Comparison of ENCODE assay signal across 8 mouse cellular contexts in genomic region chr4:98395690-98396437, GRCm38 (mm10). TPM values are rescaled to one million over a fixed set of nuclear protein-coding genes. Genes with fewer than 3 reads are reported as not detected.
DNase-seq lines count a peak whose midpoint lies in the region; ATAC-seq lines count a peak whose summit lies in the region.

Gene Patj, plus strand, starts transcription at chr4:98395785.

- H3K36me3 ChIP-seq in hindbrain, embryonic 14.5 days (replicated peaks; ENCODE audit: control insufficient read depth, insufficient read depth) = no peaks in the 10 kb centered on the region

- peak within 1 kb of the TSS; percentile 86 for H3K27ac ChIP-seq in hindbrain, embryonic 14.5 days

- H3K9me3 ChIP-seq in hindbrain, embryonic 14.5 days (ENCODE audit: control insufficient read depth, low read length) = no peaks in the 10 kb centered on the region

- 1% methylated on average over 73 of the region's 73 CpGs for WGBS in hindbrain, embryonic 14.5 days

- peak within 1 kb of the TSS; percentile 93 for H3K4me2 ChIP-seq in hindbrain, embryonic 14.5 days (replicated peaks)

- peak within 1 kb of the TSS; percentile 98 for H3K9ac ChIP-seq in hindbrain, embryonic 14.5 days

- H3K4me3 ChIP-seq in hindbrain, embryonic 14.5 days (replicated peaks; ENCODE audit: low read length) = peak within 1 kb of the TSS; percentile 91

- peak; percentile 87 for DNase-seq in NIH3T3 (ENCODE audit: low read depth)
- peak; percentile 68 to 81 for DNase-seq in cerebellum, postnatal 14 days
- peak; percentile 19 for DNase-seq in gastrocnemius, adult 18-20 months (ENCODE audit: low spot score)
- peak; percentile 69 for DNase-seq in hindbrain, embryonic 14.5 days (ENCODE audit: low spot score)
- DNase-seq in layer of hippocampus, postnatal 25 days (ENCODE audit: extremely low spot score in 1 of 2, low spot score in 1 of 2) = peak; percentile 41 to 68
- DNase-seq in lung, postnatal 10 days = peak; percentile 72
- DNase-seq in retina, adult 2 months (ENCODE audit: low read depth, low spot score) = peak; percentile 50
- DNase-seq in thymus, postnatal 25 days = peak; percentile 56

- peaks cover 7% of the 10 kb centered on the region; the same call in 1 of the 2 replicates for H3K4me1 ChIP-seq in hindbrain, embryonic 14.5 days (replicated peaks; ENCODE audit: control insufficient read depth, insufficient read depth, low read length)

- no peaks in the 10 kb centered on the region for H3K27me3 ChIP-seq in hindbrain, embryonic 14.5 days (ENCODE audit: control insufficient read depth, insufficient read depth, low read length)

- peak; percentile 89 for ATAC-seq in hindbrain, embryonic 14.5 days (ENCODE audit: low FRiP score)

RNA-seq across cellular contexts. Expression of gene Patj, which starts in this region (rescaled TPM):
- total RNA-seq in gastrocnemius, adult 18-20 months (2021) = 1 to 10 TPM; 2.7 to 3.7 TPM
- 8.0 and 9.1 TPM in 2 replicates for polyA plus RNA-seq in hindbrain, embryonic 14.5 days (2014; fragmentation: Nextera tagmentation; extraction: Ambion mirVana)
- 10 to 100 TPM in 1 of 2 experiments, 1 to 10 TPM in 1; 5.9 to 10.2 TPM for total RNA-seq in layer of hippocampus, postnatal 25 days (2021)

Comparison
In these comparisons a context has a peak if more than half of its experiments do, and no peak if none do; other contexts are left out.
1. Peak in every context shown above with its lines: DNase-seq, ATAC-seq, H3K4me3 ChIP-seq and H3K27ac ChIP-seq.
2. DNase-seq: peak in every context shown above with its lines; median percentile 87 in NIH3T3; 74 in cerebellum, postnatal 14 days; 72 in lung, postnatal 10 days; 69 in hindbrain, embryonic 14.5 days; 56 in thymus, postnatal 25 days; 54 in layer of hippocampus, postnatal 25 days; 50 in retina, adult 2 months; 19 in gastrocnemius, adult 18-20 months.